Mouse (Mus musculus): ENCODE data around the gene D1Pas1. TPM values are rescaled to one million over a fixed set of nuclear protein-coding genes. Genes with fewer than 3 reads are reported as not detected.

Gene D1Pas1
- total RNA-seq, 1 experiment from 2014 or later, result not detected

DNA sequence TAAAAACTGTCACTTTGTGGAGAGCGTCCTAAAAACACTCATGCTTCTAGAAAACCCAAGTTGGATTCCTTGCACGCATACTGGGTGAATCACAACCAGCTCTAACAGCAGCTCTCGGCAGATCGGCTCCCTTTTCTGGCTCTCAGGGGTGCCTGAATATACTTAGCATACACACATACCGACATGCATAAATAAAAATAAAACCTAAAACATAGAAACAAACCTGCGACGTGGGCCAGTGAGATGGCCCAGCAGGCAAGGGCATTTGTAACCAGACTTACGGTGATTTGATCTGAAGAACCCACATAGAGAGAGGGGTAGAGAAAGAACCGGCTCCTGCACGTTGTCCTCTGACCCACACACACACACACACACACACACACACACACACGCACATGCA lies 17.9 kb downstream of the D1Pas1 start:
- ATAC-seq (replicated peaks; ENCODE audit: low read depth, poor library complexity, severe bottlenecking), result no peak

DNA sequence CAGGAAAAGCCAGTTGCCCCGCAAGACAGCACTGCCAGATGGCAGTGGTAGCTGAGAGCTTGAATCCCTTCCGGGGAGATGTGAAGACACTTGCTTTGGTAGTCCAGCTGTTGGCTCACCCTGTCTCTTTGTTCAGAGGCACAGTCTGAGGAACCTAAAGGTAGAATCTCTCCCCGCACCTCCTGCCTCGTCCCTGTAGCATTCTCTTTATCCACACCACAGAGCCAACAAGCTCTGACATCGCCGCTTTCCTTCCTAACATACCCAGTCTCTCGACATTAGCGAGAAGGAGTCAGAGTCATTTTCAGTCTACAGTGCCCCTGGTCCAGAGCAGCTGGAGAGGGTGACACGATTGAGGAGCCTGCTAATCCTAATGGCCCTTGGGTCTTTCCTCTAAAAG lies 18.9 kb downstream of the D1Pas1 start:
- ATAC-seq (replicated peaks; ENCODE audit: low read depth, poor library complexity, severe bottlenecking), result no peak

DNA sequence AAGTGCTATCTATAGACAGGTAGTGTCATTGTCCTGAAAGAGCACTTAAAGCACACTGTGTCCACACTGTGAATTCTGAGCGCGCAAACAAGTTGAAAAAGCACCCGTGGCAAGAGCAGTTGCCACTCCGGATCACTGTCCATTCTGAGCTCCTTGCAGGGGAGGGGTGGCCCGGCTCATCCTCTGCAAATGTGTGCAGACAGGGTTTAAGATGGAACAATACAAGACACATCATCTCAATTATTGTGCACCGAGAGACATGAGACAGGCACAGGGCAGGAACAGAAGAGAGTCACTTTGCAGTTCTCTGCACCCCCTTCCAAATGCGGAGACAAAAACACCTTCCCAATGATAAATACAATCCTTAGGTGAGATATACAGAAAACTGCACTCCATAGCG lies 19.3 kb downstream of the D1Pas1 start:
- ATAC-seq (replicated peaks; ENCODE audit: low read depth, poor library complexity, severe bottlenecking), result no peak

DNA sequence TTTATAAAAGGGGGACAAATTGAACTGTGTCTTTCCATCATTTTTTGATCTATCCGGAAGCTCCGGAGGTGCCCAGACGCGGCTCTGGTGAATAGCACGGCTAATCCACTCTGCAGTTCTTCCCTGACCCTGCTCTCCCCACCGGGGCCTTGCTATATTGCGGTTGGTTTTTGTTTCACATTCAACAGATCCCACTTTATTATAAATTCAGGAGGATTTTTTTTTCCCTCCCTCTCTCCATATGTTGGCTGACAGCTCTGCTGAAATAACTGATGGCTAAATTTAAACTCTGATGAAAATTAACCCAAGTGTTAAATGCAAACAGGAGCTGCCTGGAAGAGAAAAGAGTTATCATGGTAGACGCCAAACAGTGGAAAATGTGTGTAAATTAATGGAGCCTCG lies 21.1 kb downstream of the D1Pas1 start:
- no peak for ATAC-seq (replicated peaks; ENCODE audit: low read depth, poor library complexity, severe bottlenecking)

DNA sequence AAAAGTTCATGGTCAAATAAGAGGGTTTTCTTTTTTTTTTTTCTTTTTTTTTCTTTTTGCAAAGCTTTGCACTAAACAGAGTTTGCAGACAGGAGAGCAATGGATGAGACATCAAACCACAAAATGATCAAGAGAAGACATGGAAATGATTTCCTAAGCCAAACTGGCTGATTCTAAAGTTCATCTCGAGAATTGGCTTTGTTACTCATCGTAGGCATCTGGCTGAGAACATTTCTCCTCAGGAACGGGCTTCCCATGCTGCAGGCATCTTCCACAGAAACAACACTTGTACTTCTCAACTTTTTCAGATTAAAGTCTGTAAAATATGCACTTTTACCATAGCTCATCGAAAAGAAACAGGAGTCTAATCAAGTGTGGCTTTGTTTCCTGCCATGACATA lies 21.6 kb downstream of the D1Pas1 start:
- no peak for ATAC-seq (replicated peaks; ENCODE audit: low read depth, poor library complexity, severe bottlenecking)

DNA sequence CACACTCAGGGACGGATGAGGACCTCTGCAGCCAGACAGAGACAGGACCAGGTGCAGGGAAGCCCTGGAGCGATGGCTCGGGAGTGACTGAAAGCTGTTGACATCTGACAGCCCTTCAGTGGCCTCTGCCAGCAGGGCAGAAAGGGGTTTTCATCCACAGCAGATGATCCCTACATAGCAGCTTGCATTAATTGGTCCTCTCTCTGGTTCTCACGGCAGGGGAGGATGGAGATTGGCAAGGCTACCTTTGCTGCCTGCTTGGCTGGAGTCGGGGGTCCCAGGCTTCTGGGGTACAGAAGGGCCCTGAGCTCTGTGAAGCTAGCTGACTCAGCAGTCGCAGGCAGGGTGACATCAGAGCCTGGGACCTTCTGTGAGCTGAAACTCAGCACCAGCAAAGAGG lies 24.3 kb downstream of the D1Pas1 start:
- no peak for ATAC-seq (replicated peaks; ENCODE audit: low read depth, poor library complexity, severe bottlenecking)

DNA sequence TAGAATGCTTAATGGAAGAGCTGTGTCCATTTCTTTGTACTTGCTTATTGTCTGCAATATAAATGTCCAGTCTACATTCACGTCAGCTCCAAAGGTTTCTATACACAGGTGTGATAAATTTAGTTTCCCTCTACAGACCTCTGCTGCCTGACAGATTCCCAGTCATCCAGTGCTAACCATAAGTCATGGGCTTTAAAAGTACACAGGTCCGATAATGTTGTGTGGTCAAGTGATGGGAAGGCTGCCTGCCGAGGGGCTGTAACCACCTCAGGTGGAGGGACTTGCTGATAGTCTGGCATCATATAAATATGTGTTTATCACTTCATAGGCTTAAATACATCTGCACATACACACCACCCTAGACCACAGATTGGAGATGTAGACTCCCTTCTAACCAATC lies 24.9 kb downstream of the D1Pas1 start:
- ATAC-seq (replicated peaks; ENCODE audit: low read depth, poor library complexity, severe bottlenecking), result no peak

DNA sequence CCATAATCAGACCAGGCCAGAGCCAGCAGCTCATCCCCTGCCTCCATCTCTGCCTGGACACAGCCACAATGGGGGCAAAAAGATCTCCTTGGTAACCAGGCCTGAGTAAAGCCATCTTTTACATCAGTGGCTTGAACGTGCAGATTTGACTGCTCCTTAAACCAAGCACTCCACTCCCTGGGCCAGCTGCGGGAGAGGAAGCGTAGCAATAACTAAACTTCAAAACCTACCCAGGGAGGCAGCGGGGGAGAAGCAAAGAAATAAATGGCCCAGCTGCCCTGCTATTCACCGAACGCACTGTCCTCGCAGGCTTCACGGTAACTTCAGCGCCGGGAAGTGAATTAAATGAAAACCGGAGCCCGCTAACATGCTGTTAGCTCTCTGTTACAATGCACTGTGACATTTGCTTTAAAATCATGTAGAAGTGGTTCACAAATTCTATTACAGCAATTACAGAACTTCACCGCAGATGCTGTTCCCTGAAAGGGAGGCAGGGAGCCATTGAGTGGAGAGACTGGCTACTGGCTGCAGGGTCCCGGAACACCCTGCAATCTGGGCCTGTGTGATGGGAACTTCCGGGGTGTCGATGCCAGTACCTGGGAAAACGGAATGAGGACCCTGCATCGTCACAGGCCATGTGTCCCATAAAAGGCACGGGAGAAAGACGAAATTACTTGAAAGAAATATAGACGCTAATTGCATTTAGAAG lies 30.5 kb downstream of the D1Pas1 start:
- ATAC-seq (replicated peaks; ENCODE audit: low read depth, poor library complexity, severe bottlenecking), result no peak

DNA sequence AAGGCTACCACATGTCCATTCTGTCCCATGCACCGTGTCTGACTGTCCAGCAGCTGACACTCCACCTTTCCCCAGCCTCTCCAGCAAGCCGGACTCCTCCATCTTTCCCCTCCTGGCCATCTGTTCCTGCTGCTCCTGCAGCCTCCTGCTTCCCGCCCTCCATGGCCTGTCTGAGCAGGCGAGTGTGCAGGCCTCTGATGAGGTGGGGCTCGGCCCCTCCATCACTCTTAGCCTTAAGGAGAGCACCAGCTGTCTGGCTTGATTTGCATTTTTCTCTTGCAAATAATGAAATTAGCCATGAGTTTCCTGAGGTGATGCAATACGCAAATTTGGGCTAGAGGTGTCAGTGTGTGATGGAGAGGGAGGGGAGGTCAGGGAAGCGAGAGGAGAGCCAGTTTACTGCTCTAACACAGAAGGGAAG lies 36.2 kb downstream of the D1Pas1 start:
- ATAC-seq (replicated peaks; ENCODE audit: low read depth, poor library complexity, severe bottlenecking), result no peak

DNA sequence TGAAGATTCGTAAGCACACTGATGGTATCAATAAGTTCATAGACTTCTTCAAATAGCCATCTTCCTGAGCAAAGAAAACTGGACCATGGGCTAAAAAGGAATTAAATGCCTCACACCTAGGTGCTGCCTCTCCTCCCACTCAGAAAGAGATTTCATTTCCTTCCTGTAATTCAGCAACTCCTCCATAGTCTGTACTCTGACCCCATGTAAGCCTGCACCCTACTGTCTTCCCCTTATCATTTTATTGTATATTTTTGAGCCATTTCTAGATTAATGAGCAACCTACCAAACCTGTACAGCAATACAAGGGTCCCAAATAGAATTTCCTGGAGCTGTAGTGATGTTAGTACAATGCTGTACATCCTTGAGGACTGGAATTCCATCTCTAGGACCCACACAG lies 37.1 kb downstream of the D1Pas1 start:
- no peak for ATAC-seq (replicated peaks; ENCODE audit: low read depth, poor library complexity, severe bottlenecking)

DNA sequence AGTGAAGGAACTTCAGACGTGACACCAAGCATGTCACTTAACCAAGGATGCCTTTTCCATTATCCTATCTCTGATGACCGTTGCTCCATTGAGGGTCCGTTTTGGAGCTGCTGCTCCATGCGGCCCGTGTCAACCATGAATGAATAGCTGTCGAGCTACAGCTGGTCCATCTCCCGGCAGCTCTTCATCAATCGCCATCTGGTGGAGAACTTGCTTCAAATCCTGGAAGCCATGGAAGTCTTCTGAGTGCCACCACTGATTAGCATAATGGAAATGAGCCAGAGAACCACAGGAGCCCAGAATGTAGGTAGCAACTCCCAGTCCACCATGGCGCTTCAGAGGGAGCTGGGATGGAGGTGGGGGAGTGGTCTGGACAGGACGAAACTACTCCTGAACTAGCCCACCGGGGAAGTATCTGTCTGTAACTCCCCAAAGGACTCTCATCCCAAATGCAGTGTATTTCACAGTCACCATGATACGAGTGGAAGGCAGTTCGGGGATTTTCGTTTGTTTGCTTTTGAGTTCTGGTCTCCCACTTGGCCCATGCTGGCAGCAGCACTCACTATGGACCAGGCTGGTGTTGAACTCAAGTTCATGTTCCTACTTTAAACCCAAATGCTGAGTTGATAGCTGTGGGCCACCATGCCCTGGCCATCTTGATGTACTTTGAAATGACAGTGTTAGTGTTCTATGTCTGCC lies 39.2 kb downstream of the D1Pas1 start:
- ATAC-seq (replicated peaks; ENCODE audit: low read depth, poor library complexity, severe bottlenecking), result no peak

DNA sequence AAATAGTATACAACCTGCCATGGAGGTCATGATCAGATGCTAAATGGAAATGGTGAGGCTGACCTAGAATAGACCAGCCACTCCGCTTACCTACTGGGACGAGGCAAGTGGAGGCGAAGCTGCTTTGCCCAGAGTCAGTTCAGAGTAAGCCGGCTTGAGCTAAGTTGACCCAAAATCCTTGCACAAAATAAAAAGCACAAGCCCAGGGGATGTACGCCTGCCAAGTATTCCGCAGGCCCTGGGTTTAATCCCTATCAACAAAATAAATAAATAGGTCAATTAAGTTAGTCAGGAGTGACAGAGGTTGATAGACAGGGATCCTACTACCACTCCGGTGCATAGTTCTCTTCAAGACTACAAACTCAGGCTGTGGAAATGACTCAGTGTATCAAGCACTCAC lies 41.0 kb downstream of the D1Pas1 start:
- ATAC-seq (replicated peaks; ENCODE audit: low read depth, poor library complexity, severe bottlenecking), result no peak

DNA sequence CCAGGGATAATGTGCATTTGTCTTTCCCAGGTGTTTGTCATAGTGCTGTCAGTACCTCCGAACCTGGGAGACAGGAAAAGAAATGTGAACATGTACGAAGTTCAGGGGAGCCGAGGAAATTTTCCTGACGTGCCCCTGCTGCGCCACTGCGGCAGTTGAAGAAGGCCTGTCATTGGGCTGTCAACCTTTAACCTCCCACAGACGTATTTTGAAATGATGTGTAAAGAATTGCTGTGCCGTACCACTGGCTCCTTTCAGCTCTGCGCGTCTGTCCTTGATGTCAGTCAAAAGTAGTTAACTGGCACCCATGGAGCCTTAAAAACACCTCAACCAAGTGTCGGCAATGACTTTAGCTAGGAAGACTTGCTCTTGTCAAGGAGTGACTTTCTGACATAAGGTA lies 42.9 kb downstream of the D1Pas1 start:
- no peak for ATAC-seq (replicated peaks; ENCODE audit: low read depth, poor library complexity, severe bottlenecking)

DNA sequence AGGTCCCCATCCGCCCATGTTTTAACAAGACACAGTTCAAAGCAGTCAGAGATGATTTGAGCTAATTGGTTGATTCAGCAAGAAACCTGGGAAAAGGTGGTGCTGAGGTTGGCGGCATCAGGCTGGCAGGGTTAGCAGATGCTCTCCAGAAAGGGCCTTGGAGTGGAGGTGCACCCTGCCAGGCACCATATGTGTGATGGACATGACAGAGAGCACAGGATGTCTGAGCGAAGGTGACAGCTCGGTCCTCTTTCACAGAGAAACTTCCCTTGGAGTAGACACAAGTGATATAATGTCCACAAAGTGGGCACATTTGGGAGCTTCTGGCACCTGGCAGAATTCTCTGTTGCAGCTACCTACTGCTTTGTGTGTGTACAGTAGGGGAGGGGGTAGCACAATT lies 44.4 kb downstream of the D1Pas1 start:
- ATAC-seq (replicated peaks; ENCODE audit: low read depth, poor library complexity, severe bottlenecking), result no peak

DNA sequence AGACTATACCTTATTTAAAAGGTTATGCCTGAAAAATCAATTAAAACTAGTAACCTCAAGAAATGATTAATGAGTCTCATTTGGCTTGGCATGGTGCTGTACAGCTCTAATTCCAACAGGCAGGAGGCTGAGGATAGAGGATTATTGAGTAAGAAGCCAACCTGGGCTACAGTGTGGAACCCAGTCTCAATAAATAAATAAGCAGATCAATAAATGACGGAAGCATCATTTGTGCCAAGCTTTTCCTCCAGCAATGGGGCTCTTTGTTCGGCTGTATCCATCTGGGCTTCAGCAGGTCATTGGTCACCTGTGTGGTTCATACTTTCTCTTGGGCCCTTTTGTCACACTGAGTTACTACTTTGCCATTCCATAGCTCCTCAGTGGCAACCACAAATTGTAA lies 46.9 kb downstream of the D1Pas1 start:
- ATAC-seq (replicated peaks; ENCODE audit: low read depth, poor library complexity, severe bottlenecking), result no peak

DNA sequence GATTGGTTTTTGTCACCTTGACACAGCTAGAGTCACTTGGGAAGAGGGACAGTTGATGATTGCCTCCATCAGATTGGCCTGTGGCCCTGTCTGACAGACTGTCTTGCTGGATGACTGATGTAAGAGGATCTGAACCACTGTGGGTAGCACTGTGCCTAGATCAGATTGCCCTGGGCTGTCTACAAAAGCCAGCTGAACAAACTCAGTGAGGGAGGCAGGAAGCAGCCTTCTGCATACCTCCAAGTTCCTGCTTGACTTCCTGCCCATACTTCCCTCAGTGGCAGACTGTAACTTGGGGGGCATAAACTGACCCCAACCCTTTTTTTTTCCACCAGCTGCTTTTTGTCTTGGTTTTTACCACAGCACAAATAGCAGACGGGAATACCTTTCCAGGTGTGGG lies 48.5 kb downstream of the D1Pas1 start:
- no peak for ATAC-seq (replicated peaks; ENCODE audit: low read depth, poor library complexity, severe bottlenecking)

DNA sequence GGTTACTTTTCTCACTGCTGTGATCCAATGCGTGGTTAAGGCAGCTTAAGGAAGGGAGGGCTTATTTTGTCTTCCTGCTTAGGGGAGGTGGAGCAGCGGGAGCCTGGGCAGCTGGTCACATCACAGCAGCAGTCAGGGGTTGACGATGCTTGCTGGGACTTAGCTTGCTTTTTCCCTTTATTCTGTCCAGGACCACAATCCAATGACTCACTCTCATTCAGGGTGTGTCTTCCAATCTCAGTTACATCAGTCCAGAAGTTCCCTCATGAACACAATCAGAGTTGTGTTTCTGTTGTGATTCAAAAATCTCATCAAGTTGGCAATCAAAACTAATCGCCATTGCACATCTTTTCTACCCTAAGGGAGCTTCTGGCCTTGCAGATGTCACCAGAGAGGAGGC lies 48.9 kb downstream of the D1Pas1 start:
- no peak for ATAC-seq (replicated peaks; ENCODE audit: low read depth, poor library complexity, severe bottlenecking)

DNA sequence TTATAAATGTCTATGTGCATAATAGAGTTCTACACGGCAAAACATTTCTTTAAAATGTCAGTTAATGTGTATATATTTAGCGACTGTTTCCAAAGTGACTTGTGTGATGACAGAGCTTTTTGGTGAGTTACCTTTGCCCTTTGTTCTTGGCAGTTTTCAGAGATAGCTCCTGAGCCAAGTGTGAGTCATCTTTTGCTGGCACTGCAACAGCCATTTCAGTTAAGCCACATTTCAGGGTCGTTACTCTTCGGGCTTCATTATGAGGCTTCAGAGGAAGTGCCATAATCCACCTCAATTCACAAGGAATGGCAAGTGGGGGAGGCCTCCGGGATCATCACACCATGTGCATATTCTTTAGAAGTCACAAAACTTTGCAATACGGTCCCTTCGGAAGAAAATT lies 52.8 kb downstream of the D1Pas1 start:
- no peak for ATAC-seq (replicated peaks; ENCODE audit: low read depth, poor library complexity, severe bottlenecking)

Measured in common myeloid progenitor, adult 5-6 weeks (primary cell).